Mouse (Mus musculus) embryonic fibroblast, embryonic 13.5 days (primary cell): ENCODE results near the gene Adal.

Experiments
- CTCF ChIP-seq: IDR thresholded peaks from 2 replicates; pipeline ENCODE4 v1.5.1; 2011; ENCODE audit warnings: mild to moderate bottlenecking, control low read depth, low read length, moderate library complexity, borderline replicate concordance; ENCODE audit not compliant: insufficient read depth
- POLR2A ChIP-seq: IDR thresholded peaks from 2 replicates; pipeline ENCODE4 v1.6.1; 2011; ENCODE audit warnings: low read depth, mild to moderate bottlenecking, control low read depth, low read length, moderate library complexity

GRCm38 (mm10) chr2:121170481-121170971 is 30.3 kb downstream of the Adal start, which contains the start of gene Tubgcp4:
- TF ChIP-seq CTCF (no peak), POLR2A (no peak; the same call in 1 of the 2 replicates)
